Mouse (Mus musculus) lung, adult 18-20 months (tissue): ENCODE measurements around the gene Samd15.
A peak's percentile ranks its signal among the peaks of the same experiment; 100 is the strongest.
"Not testable (repeated sequence)": the region's sequence is repeated elsewhere in the genome, so short reads cannot be mapped to it uniquely, and the experiment has no call there.

Experiments
- DNase-seq, 2 experiments: peaks; one replicate each; pipeline ENCODE4 v3.0.0; 2022; ENCODE audit warnings: mixed read lengths in 2 of 2

Samd15 gene

GRCm38 (mm10) chr12:87199206-87199972 lies at the start of gene Samd15:
Samd15 (plus strand) TSS chr12:87199723.
- peak; percentile 28 to 38 for DNase-seq

- peak; percentile 74 to 84 for DNase-seq
These were observed 45.1 kb upstream of the Samd15 start for GRCm38 (mm10) chr12:87154448-87154847.

GRCm38 (mm10) chr12:87157361-87157760 lies 42.2 kb upstream of the Samd15 start:
- DNase-seq = peak; percentile 69 to 80

- DNase-seq = peak; percentile 55 to 74
These were observed 41.4 kb upstream of the Samd15 start for GRCm38 (mm10) chr12:87158099-87158498.

GRCm38 (mm10) chr12:87160310-87160709 lies 39.2 kb upstream of the Samd15 start:
- DNase-seq = no peak

GRCm38 (mm10) chr12:87160815-87161214 lies 38.7 kb upstream of the Samd15 start:
- DNase-seq = no peak

- DNase-seq = no peak
These were observed 24.2 kb upstream of the Samd15 start for GRCm38 (mm10) chr12:87175194-87175946.

GRCm38 (mm10) chr12:87177631-87178030 lies 21.9 kb upstream of the Samd15 start:
- no peak for DNase-seq

GRCm38 (mm10) chr12:87193008-87193407 lies 6.5 kb upstream of the Samd15 start:
- no peak for DNase-seq

- DNase-seq = no peak
These were observed 4.5 kb upstream of the Samd15 start for GRCm38 (mm10) chr12:87195069-87195468.

- DNase-seq = no peak
These were observed 3.2 kb upstream of the Samd15 start for GRCm38 (mm10) chr12:87196310-87196709.

GRCm38 (mm10) chr12:87198792-87199191 lies 731 bp upstream of the Samd15 start:
- DNase-seq = no peak

- DNase-seq = peak; percentile 69 to 79
These were observed 557 bp downstream of the Samd15 start, which contains the start of gene Tmed8 for GRCm38 (mm10) chr12:87199973-87200586. Tmed8 (minus strand) TSS chr12:87200454.

GRCm38 (mm10) chr12:87201694-87202093 lies 2.2 kb downstream of the Samd15 start:
- DNase-seq = no peak

GRCm38 (mm10) chr12:87205789-87206188 lies 6.3 kb downstream of the Samd15 start:
- DNase-seq = not testable (repeated sequence)

- no peak for DNase-seq
These were observed 13.5 kb downstream of the Samd15 start for GRCm38 (mm10) chr12:87212844-87213606.

GRCm38 (mm10) chr12:87216053-87216452 lies 16.5 kb downstream of the Samd15 start:
- DNase-seq = no peak

- DNase-seq = no peak
These were observed 18.1 kb downstream of the Samd15 start for GRCm38 (mm10) chr12:87217596-87217995.

GRCm38 (mm10) chr12:87219362-87219761 lies 19.8 kb downstream of the Samd15 start:
- DNase-seq = peak in 1 of 2 experiments; percentile 9

GRCm38 (mm10) chr12:87224950-87225349 lies 25.4 kb downstream of the Samd15 start:
- no peak for DNase-seq

GRCm38 (mm10) chr12:87226801-87227200 lies 27.3 kb downstream of the Samd15 start:
- DNase-seq = no peak

- DNase-seq = no peak
These were observed 30.1 kb downstream of the Samd15 start for GRCm38 (mm10) chr12:87229633-87230032.
